Mouse (Mus musculus): ENCODE data around the gene Olfr129.

Gene Olfr129

DNA sequence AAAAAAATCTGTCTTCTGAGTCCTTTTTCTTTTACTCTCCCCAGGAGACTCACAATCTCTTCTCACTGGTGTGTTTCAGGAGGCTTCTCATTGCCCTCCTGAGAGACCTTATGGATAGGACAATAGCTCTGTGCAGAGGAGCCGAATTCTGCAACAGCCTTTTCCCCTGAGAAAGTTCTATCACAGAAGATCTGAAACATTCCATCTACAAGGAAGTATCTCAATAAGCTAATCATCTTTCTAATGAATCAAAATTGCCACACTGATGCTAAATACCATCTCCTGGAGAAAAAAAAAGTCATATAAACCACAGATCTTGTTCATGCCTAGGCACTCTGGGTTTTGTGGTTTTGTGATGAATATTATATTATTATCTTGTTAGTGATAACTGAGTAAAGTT is at the start of gene Olfr129:
Gene Olfr129, minus strand, starts transcription at position 101 of the 400 bp plus-strand sequence.
- 67% methylated on average over 1 of the region's 1 CpGs for WGBS

DNA sequence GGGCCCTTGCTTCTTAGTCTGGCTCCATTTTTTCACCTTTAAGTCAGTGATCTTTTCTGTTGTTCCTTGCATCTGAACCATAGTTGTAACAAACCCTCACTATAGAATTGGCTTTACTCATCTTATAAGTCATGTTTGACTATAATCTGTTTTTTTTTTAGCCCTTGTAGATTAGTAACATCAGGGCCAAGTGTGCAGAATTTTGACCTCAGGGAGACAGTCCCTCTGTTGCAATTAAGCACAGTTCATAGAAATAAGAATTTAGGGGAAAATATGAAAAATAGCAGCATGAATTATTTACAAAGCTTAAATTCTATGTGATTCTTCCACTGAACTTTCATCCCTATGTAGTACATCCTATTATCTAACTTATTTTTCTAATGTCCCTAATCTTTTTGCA is 28.7 kb upstream of the Olfr129 start, which contains the start of gene Olfr131:
Gene Olfr131, minus strand, starts transcription at position 101 of the 400 bp plus-strand sequence.

DNA sequence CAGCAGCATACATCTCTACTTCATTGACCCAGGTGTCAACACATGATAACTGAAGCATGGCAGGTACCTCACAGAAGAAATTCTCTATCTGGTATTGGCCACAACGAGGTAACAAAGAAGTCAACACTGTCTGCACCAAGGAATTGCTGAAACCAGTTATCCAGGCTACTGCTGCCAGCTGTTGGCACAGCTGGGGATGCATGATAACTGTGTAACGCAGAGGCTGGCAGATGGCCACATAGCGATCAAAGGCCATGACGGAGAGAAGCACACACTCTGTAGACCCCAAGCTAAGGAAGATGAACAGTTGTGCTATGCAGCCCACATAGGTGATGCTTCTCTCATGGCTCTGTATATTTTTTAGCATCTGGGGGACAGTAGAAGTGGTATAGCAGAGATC is 22.5 kb upstream of the Olfr129 start:
- 86% methylated on average over 4 of the region's 4 CpGs for WGBS

DNA sequence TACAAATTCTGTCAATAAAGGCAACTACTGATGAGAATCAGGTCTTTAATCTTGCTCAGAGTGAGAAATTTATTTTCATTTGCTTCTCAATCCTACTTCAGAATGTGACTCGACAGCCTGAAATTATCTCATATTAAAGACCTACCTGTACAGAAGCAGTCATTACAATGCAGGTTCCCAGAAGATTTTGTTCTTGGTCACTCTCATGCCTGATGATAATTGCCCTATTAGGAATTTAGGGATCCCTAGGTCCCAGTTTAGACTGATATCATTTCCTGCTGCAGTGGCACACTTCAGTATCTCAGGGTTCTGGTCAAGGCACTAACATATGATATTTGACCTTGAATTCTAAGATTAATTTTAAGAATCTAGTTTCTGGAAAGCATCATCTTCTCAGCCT is 3.7 kb upstream of the Olfr129 start, which contains the start of gene Olfr130:
Gene Olfr130, plus strand, starts transcription at position 301 of the 400 bp plus-strand sequence.
- WGBS: 90% methylated on average over 1 of the region's 1 CpGs

DNA sequence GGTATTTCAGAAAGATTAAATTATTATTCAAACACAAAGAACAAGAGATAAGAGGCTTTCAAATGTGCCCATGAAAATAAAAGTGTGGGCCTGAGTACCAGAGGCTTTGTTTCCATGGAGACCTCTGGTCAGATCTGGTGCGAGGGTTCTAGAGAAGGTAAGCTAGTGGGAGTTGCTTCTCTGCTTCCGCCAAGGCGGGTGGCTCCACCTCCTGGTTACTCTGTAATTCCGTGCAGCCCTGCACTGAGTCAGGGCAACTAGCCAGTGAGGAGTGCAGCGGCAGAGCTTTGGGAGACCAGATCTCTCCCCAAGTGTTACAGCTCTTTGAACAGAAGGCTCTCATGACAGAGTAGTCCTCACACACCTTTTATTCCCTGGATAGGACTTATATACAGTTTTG is 33.6 kb downstream of the Olfr129 start:
- 34% methylated on average over 5 of the region's 5 CpGs for WGBS

DNA sequence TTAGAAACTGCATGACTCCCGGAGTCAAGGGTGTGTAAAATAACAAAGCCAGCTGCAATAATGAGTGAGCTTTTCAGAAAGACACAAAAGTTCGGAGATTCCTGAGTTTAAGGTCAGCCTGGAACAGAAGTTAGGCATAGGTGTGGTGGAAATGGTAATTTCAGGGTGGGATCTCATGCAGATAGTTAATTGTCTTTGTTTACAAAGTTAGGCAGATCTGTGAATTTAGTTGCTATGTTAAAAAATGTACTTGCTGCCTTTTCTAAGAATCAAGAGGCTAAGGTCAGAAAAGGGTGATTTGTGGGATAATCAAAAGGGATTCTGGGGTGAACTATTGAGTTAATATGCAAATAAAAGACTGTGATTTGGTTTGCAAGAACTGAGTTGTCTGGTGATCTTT is 43.5 kb downstream of the Olfr129 start:
- 75% methylated on average over 2 of the region's 2 CpGs for WGBS

DNA sequence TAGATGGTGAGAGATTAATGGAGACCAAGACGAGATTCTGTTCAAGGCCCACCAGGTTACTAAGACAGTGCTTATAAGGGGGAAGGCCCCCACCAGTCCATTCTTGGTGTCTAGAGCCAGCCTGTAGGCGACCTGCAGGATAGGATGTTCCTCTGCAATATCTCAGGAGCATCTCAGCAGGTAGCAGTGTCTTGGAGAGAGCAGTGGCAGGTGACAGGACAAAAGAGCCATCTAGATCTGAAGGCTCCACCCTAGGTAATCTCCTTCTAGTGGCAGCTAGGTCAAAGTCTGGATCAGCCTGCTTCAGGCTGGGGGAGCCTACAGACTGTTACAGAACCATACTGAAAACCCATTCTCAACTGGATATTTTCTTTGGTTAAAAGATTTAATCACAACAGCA is 54.9 kb downstream of the Olfr129 start:
- WGBS: 62% methylated on average over 2 of the region's 2 CpGs
